Mouse (Mus musculus): ENCODE measurements at regions not wholly inside any gene's neighbourhood (a gene's known extent, or its start where the extent isn't known, plus 50 kb on each side); places are given as distances from the start of the nearest gene placed in this dataset.

GRCm38 (mm10) chr2:106547117-106547516 is 146.0 kb upstream of the Mpped2 start:
- no peak for DNase-seq (ENCODE audit: low read depth)

GRCm38 (mm10) chr2:106553666-106554065 is 139.4 kb upstream of the Mpped2 start:
- DNase-seq (ENCODE audit: low read depth), result no peak

- no peak for DNase-seq (ENCODE audit: low read depth)
These were observed 131.4 kb upstream of the Mpped2 start for GRCm38 (mm10) chr2:106561571-106562090.

- DNase-seq (ENCODE audit: low read depth), result no peak
These were observed 122.8 kb upstream of the Mpped2 start for GRCm38 (mm10) chr2:106570226-106570625.

- no peak for DNase-seq (ENCODE audit: low read depth)
These were observed 121.7 kb upstream of the Mpped2 start for GRCm38 (mm10) chr2:106571346-106571745.

- DNase-seq (ENCODE audit: low read depth), result peak; percentile 23
These were observed 121.2 kb upstream of the Mpped2 start for GRCm38 (mm10) chr2:106571913-106572312.

- DNase-seq (ENCODE audit: low read depth), result no peak
These were observed 116.2 kb upstream of the Mpped2 start for GRCm38 (mm10) chr2:106576746-106577323.

GRCm38 (mm10) chr2:106578062-106578461 is 115.0 kb upstream of the Mpped2 start:
- no peak for DNase-seq (ENCODE audit: low read depth)

- no peak for DNase-seq (ENCODE audit: low read depth)
These were observed 112.4 kb upstream of the Mpped2 start for GRCm38 (mm10) chr2:106580663-106581062.

GRCm38 (mm10) chr2:106621251-106621650 is 71.8 kb upstream of the Mpped2 start:
- no peak for DNase-seq (ENCODE audit: low read depth)

GRCm38 (mm10) chr2:106622326-106622725 is 70.7 kb upstream of the Mpped2 start:
- peak; percentile 2 for DNase-seq (ENCODE audit: low read depth)

- no peak for DNase-seq (ENCODE audit: low read depth)
These were observed 69.4 kb upstream of the Mpped2 start for GRCm38 (mm10) chr2:106623680-106624079.

- DNase-seq (ENCODE audit: low read depth), result no peak
These were observed 61.1 kb upstream of the Mpped2 start for GRCm38 (mm10) chr2:106631986-106632385.

Measured in 416B (cell line).